Mouse (Mus musculus) retina, embryonic 14.5 days (tissue): Measurements from ENCODE around the gene Fam111a.

Experiments used
- DNase-seq: peaks from one replicate; pipeline ENCODE4 v3.0.0-alpha.2; 2015; ENCODE audit warnings: low spot score

The Fam111a gene

DNA sequence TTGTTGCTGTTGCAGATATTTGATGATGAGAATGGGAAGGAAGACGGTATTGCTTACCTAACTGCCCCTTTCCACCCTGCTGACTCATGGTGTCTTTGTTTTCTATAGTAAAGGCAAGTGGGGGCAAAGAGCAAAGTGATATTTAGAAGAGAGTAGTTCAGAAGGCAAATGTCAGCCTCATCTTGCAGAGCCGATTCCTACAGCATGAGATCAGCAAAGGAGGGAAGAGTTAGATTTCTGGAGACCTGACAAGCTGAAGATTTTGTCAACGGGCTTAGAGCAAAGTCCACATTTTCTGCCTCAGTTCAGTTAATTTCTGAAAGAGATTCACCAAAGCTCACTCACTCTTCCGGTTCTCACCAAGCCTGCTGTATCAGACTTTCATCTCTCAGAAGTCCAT, 87.6 kb downstream of the Fam111a start, which contains the start of gene Glyat:
TSS of gene Glyat (plus strand) at position 133 of the 400 bp plus-strand sequence.
- DNase-seq: no peak

DNA sequence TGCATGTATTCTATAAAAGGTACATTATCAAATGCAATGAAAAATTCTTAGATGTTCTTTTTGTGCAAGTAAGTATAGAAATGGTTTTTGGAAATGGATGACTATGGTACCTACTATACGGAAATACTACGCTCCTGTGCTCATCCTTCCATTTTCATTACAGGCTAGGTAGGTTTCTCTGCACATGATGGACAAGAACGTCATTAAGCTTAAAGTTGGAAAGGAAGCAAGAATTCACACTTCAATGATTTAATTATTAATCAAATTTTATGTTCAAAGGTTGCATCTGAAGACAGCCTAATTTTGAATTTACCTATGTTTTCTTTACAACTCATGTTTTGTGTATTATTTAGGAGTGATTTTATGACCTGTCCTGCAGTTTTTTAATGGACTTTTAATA, 88.7 kb downstream of the Fam111a start:
- no peak for DNase-seq

DNA sequence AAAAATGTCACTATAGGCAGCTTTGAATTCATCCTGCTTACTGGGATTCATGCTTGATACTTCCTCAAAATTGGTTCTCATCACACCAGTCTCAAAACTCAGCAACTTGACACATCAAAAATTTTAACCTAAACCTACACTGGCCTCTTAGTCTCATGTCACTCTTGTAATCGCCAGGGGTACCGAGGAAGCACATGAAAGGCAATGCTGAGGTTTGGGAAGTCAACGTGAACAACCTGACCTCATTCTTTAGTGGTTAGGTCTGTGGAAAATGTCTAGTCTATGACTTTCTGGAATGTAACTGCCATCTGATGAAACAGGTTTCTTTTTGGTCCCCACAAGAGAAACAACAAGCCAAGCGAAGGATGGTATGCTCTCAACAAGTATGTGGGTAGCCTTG, 89.4 kb downstream of the Fam111a start:
- DNase-seq: no peak

DNA sequence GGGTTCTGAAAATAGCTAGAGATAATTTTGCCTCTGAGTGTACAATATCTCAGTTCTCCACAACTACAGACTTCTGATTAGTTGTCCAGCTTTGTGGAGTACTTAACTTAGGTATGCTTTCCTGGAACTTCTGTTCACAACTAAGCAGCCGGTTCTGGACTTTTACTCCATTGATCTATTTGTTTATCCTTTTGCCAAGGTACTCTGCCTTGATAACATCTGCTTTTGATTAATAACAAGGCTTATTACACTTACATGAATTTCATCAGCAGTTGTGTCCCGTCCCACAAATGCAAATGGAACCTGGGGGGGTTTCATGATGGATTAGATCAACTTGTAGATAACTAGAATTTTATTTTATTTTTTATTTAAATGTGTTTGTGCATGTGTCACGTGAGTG, 91.3 kb downstream of the Fam111a start:
- no peak for DNase-seq

DNA sequence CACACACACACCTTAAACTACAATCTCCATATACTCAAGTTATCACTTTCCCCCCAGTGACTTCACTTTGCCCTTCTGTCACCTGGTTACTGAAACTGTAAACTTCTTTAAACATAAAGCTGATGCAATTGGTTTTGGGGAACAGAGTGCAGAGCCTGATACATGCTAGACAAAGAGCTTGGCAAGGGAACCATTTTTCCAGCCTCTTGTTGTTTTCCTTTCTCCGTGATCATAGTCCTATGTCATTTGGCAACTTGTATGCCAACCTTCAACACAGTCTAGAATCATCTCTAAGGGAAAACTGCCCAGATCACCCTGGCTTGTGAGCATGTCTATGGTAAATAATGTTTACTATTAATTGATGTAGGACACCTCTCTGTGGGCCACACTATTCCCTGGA, 92.5 kb downstream of the Fam111a start:
- DNase-seq: no peak
